Mouse (Mus musculus): ENCODE results near the gene Plekhg3.

DNA sequence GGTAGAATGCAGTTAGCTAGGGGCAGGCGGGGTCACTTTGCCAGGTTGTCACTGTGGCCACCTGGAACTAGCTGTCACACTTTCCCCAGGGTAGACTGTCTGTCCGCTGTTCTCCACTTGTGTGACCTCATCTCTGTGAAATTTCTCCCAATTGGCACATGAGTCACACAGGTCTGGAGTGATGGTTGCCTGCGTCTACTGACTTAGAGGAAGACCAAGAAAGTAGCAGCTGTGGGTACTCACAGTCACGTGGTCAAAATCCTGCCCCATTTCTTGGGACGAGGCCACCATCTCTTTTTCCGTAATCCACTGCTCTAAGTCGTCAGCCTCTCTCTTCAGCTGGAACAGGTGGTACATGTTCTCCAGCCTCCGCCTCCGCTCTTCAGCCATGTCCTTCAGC is 73.1 kb downstream of the Plekhg3 start:
- TF ChIP-seq CTCF (IDR thresholded peaks at IDR 0.05; ENCODE audit: borderline replicate concordance, insufficient read depth, low read length) (no peak), POLR2A (IDR thresholded peaks at IDR 0.05; ENCODE audit: low read depth, low read length) (no peak)
